Mouse (Mus musculus): ENCODE measurements around the gene Grm7.

The Grm7 gene

DNA sequence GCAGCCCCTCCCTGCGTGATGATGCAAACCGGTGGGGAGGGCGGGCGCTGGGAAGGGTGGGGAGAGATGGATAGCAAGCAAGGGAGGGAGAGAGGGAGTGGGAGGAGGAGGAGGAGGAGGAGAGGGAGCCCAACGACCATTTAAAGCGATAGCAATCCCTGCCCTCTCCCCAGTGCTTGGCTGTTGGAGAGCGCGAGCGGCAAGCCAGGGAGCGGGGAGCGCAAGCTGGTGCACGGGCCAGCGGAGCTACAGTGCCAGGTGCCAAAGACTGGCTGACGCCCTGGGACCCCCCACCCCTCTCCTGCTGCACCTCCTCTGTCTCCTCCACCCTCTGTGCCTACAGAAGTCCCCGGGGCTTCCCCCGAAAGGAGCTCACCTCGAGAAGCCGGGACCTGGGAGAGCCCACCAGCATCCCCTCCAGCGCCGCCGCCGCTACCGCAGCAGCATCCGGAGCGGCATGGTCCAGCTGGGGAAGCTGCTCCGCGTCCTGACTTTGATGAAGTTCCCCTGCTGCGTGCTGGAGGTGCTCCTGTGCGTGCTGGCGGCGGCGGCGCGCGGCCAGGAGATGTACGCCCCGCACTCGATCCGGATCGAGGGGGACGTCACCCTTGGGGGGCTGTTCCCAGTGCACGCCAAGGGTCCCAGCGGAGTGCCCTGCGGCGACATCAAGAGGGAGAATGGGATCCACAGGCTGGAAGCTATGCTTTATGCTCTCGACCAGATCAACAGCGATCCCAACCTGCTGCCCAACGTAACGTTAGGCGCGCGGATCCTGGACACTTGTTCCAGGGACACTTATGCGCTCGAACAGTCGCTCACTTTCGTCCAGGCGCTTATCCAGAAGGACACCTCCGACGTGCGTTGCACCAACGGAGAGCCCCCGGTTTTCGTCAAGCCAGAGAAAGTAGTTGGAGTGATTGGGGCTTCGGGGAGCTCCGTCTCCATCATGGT, at the start of gene Grm7:
Gene Grm7, plus strand, starts transcription at position 171 of the 951 bp plus-strand sequence.
- no peak for DNase-seq (ENCODE audit: low read depth, low spot score)

DNA sequence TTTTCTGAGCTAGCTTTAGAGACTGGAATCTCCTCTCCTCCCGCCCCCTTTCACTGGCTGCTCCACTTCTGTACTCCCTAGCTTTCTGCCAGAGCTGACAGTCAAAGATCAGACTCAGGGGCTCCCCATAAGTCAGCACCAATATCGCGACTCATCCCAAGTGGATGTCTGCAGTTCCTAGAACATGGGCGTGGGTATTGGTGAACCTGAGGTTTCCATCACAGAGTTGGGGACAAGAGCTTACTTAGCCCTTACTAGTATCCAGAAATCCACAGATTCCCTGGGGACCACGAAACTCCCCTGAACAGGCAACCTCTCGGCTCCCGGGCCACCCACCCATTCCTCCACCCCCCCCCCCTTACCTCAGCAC, 355 bp upstream of the Grm7 start:
- DNase-seq (ENCODE audit: low read depth, low spot score) = no peak

DNA sequence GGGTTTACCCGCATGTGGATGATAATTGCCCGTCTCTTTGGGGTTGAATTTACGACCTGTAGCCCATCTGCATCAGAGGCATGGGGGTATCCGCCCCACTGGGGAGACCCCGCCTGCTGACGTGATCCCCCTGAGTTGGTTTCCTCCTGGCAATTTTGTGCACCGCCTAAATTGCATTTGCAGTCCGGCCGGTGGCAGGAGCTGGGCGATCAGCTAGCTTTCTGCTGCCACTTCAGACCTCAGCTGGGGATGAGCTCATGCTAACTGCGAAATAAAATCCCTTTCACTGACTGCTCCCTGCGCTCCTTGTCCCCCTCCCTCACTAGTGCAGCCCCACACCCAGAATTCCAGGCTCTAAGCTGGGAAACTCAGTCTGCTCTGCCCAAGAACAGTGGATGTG, 1.5 kb downstream of the Grm7 start:
- no peak for DNase-seq (ENCODE audit: low read depth, low spot score)

DNA sequence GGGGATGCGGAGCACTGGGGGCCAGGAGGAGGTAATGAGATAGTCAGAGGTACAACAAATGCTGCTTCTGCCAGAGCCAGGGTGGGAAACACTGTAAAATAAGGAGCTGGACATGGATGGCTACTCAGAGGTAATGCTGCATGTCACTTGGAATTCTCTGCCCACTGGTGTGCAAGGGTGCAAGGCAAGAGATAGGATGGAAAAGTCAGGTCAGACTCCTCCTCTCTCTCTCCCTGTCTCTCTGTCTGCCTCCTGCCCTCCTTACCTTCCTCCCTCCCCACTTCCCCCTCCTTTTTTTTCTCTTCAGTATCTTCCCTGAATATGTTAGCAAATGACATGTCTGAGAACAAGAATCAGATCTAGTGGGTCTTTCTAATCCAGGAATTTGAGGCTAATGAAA, 3.8 kb downstream of the Grm7 start:
- DNase-seq (ENCODE audit: low read depth, low spot score) = no peak

DNA sequence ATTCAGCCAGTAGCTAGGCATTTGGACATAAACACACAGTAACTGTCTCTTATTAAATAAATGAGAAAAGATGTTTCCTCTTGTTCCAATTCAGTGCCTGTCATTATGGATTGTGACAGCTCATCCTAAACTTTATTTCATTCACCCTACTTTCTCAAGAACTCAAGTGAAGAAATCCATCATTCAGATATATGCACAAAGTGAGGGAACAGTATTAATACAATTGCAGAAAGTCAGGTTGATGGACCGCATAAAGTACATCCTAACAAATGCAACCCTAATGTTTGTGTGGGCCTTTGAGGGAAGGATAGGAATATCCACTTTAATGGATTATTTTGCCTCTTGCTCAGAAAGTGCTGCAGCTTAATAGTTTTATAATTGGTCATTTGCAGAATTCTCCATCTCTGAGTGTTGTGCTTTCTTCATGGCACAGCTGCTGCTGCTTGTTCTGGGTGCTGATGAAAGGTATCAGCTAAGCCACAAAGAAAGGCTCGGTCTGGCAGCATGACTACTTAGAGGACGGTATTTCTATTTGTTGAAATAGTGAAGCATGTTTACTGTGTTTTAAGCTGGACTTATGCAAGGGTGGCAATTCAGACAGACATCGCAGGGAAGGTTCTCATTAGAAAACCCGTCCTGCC, 8.1 kb downstream of the Grm7 start:
- DNase-seq (ENCODE audit: low read depth, low spot score) = no peak

DNA sequence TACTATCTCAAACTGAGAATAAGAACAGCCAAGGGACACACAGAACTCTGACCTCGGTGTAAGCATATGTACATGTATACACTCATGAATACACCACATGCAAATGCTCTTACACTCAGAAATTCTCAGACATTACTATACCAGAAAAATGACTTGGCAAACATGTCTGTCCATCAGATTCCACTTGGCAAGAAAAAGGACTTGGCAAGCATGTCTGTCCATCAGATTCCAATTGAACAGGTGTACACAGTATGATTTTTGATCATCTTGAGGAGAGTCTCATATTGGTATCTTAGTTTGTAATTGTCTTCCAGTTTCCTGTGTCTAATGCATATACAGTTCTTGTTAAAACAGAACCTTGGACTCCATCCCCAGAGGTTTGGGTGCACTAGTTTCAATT, 19.1 kb downstream of the Grm7 start:
- no peak for DNase-seq (ENCODE audit: low read depth, low spot score)

DNA sequence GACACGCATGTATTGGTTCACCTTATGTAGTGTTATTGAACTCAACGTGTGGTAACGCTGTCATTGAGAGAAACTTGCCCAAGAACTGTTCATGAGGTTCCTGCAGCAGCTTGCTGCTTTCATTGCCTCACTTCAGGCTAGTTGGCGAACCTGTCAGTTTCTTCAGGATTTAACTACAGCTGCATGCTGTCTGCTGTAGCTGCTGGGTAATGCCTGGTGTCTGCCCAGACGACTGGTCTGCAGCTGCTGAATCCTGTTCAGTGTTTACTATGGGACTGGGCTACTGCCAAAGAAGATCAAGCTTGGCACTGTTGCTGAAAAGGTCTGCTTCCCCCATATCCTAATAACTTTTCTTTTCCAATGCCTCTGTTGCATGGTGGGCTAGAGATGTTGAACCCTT, 23.1 kb downstream of the Grm7 start:
- DNase-seq (ENCODE audit: low read depth, low spot score) = no peak

DNA sequence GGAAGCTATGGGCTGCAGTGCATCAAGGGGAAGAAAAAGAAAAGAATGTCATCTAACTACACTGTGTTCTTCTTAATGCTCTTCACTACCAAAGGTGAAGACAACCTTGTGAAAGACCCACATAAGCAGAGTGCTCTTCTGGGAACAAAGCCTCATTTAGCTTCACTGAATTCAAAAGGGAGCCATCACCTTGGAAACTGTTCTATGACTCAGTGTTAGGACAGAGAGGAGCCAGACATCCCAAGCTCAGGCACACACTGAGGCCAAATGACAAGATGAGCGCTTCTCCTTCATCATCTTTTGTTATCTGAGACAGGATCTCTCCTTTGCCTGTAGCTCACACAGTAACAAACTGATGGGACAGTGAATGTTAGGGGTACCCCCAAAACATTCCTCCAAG, 45.6 kb downstream of the Grm7 start:
- no peak for DNase-seq (ENCODE audit: low read depth, low spot score)

DNA sequence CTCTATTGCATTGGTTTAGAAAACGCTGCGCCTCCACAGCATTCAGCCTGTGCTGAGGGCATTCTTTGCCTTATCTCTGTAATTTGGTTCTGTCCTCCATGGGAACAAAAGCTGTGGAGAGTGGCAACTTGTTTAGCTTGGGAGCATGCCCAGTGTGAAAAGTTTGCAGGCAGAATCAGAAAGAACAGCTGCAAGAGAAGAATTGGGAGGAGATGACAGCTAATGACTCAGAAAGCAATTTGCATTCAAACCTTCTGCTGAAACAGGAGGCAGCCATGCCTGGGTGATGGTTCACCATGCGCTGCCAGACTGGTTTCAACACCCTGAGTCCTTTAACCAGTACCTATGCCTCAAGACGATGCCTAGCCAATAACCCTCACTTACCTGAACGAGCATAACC, 64.4 kb downstream of the Grm7 start:
- no peak for DNase-seq (ENCODE audit: low read depth, low spot score)

DNA sequence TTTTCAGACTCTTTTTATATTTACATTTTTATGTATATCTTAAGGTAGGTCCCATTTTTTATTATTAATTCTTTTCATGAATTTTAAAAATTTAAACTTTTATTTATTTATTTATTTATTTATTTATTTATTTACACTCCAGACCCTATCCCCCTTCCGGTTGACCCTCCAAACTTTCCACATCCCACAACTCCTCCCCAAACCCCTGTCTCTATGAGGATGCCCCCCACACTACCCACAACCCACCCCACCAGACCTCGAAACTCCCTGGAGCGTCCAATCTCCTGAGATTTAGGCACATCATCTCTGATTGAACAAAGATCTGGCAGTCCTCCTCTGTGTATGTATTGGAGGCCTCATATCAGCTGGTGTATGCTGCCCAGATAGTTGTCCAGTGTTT, 69.6 kb downstream of the Grm7 start:
- no peak for DNase-seq (ENCODE audit: low read depth, low spot score)

DNA sequence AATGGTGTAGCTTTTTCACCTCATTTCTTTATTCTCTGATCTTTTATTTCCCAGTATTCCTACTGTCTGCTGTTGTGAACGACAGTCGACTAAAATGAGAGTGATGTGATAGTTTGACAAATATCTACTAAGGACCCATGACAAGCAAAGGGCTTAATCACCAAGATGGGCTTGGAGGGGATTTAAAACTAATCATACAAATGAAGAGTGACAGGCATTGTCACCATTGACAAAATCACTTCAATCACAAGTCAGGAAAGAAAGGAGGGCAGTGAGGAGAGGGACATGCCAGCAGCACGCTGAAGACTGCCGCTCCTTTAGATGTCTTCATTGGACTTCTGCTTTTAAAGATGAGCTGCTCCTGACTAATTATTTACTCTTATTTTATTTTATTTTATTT, 78.0 kb downstream of the Grm7 start:
- no peak for DNase-seq (ENCODE audit: low read depth, low spot score)

DNA sequence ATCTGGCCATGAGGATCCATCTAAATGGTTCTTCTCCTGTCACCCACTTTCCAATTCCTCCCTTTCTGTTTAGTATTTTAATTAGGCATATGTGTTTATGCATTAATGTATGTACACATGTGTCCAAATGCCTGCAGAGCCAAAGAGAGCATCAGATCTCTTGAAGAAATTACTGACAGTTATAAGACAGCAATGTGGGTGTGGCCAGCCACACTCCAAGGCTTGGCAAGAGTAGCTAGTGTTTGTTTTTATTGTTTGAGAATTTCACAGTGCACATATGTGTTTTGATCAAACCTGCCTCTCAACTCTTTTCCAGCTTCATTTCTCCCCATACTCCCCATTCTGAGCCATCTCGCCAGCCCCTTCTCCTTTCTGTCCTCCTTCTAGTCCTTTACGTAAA, 88.5 kb downstream of the Grm7 start:
- DNase-seq (ENCODE audit: low read depth, low spot score) = no peak

DNA sequence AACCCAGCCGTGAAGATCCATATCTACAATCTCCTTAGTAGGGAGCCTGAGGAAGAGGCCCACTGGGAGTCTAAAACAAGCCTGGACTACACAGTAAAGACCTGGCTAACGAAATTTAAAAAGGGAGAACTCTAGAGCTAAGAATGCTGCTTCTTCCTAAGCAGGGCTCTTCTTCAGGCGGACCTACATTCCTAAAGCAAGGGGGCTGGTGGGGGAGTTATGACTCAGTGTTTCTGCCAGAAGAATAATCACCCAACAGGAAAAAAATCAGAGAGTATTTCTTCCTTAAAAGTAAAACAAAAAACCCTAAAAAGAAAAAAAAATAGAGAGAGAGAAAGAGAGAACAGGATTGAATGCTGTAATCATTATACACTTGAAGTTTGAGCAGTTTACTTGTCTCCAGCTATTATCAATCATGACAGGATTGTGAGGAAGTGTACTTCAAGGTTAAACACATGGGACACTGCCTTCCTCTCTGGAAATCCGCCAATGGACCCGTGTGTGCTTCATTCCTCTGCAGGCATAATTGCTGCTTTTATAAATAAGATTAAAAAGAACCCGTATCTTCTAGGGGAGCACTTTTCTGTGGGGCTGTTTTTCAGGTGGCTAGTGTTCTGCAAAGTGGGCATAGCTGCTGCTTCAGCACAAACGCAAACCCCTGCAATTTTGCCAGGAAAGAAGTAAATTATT, 98.7 kb downstream of the Grm7 start:
- no peak for DNase-seq (ENCODE audit: low read depth, low spot score)

DNA sequence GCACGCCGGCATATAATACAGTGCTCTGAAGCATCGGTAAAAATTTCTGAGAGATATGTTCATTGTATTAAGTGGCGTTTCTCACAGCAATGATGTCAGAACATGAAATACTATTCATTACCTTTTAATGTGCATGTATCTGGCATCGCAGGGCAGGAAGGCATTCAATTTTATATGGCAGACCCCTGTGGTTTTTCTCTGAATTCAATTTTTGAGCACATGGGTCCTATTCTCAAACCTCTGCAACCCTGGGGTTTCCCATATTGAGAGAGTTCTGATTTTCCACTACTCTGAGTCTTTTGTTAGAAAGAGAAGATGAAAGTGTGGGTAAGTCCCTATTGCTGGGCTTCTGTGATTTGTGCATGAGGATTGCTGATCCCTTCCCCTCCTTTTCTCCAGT, 110.5 kb downstream of the Grm7 start:
- DNase-seq (ENCODE audit: low read depth, low spot score) = no peak

DNA sequence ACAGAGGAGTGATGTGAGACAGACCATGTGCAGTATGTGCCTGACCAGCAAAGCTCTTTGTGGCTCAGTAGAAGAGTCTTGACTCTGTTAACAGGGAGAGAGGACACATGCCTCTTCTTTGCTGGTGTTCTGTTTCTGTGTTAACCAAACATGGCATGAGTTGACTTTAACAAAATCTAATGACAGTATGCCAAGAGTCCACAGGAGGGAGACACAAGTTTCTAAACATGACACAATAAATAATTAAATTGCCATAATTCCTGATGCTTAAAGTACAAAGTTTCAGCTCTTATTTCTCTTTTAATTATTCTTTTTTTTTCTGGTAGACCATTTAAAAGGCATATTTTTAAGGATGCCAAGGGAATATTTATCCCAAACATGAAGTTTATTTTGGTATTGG, 124.2 kb downstream of the Grm7 start:
- DNase-seq (ENCODE audit: low read depth, low spot score) = no peak

DNA sequence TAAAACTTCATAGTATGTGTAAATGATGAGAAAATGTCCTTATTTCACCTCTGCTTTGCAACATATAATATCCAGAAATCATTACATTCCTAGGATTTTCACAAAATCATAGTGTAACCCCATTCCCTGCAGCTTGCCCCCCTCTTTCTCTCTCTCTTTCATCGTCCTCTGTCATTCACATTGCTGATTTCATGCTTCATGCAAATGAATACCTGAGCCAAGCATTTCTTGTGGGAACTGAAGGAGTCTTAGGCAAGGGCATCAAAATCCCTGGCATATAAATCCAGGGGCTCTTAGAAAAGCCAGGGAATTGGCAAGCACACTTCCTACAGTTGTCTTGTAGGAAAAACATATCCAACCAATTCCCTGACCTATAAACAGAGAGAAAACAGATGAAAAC, 127.3 kb downstream of the Grm7 start:
- DNase-seq (ENCODE audit: low read depth, low spot score) = no peak

DNA sequence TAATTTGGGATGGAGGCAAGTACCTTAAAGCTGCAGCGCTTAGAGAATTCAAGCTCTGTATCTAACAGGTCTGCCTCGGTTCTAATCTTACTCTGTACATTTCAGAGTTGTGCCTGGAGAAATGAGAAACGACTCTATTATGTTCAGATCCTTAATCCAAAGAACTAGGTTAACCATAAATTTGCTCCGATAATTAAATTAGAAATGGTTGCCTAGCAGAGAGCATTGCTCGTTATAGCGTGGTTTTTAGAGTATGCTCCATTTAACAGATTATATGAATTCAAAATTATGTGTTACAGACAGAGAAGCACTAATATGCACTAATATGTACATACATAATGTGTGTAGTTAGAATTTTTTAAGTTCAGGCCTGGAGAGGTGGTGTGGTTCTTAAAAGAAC, 130.7 kb downstream of the Grm7 start:
- DNase-seq (ENCODE audit: low read depth, low spot score) = no peak

DNA sequence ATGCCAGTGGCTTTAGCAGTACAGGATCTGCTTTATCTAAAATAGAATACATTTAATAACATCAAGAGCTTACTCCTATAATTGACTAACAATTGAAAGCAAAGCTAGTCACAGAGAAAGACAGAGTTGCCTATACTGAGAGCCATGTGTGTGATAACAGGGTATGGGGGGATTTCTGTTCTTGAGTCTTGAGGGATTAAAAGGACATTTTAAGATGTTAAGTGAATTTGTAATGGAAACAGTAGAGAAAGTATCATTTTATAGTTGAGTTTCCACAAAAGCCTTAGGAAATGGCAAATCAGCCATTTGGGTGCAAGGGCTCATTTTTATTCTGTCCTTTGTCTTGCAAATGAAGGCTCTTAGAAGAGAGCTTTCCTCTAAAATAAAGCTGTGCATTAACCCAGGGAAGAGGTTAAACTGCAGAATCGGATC, 140.1 kb downstream of the Grm7 start:
- DNase-seq (ENCODE audit: low read depth, low spot score) = no peak

DNA sequence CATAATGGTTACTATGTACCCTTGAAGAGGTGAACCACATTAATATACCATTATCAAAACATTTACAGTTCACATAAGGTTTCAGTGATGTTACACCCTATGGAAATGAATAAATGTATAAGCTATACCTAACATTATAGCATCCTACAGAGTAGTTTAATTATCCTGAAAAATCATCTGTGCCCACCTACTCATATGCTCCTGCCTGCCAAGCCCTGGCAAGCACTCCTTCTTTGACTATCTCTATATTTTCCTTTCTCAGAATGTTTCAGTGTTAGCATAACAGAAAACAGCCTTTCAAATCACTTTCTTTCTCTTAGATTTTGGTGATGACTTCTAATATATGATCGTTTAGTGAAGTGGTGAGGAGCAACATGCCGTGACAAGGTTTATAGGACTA, 147.3 kb downstream of the Grm7 start:
- no peak for DNase-seq (ENCODE audit: low read depth, low spot score)

DNA sequence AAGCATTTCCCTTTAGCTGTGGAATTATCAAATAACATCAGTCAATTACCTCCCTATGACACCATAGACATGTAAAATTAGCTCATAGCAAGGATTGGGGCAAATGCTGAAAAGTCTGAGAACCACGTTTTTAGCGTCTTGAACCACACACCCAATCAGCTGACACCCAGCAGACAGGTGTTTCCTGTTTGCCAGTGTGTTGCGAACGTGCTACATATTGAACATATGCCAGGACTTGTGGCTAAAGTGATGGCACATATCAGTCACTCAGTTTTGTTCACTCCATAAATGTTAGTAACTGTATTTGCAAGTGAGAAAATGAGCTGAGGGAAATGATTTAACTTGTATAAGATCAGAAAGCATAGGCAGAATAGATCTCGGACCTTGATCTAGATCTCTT, 162.1 kb downstream of the Grm7 start:
- DNase-seq (ENCODE audit: low read depth, low spot score) = no peak

DNA sequence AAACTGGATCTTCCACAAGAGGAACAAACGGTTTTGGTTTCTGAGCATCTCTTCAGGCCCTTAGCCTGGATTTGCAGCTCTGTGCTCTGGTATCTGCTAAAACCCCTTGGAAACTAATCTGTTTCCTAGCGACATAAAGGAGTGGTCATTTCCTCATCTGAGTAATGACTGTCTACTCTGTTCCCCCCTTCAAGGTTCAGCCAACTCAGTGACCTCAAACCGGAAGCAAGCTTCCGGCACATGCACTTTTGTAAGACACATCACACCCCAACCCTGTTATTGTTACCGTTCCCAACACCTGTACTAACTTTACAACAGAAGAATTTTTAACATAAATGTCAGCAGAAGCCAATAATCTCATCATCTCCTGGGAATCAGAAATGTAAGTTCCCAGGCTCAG, 166.8 kb downstream of the Grm7 start:
- no peak for DNase-seq (ENCODE audit: low read depth, low spot score)

DNA sequence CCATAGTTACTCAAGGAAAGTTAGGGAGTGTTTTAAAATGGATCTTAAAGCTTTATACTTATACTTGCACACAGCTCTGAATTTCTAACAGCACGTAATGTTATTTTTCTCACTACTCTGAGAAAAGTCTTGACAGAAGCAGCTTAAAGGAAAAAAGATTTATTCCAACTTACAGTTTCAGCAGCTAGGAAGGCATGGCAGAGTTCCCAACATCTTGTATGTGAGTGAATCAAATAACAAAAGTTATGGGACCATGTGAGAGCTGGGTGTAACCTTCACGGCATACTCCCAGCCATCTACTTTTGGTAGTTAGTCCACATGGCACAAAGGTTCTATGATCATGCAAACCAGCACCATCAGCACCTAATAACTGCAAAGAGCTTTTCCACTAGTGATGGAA, 172.9 kb downstream of the Grm7 start:
- no peak for DNase-seq (ENCODE audit: low read depth, low spot score)

DNA sequence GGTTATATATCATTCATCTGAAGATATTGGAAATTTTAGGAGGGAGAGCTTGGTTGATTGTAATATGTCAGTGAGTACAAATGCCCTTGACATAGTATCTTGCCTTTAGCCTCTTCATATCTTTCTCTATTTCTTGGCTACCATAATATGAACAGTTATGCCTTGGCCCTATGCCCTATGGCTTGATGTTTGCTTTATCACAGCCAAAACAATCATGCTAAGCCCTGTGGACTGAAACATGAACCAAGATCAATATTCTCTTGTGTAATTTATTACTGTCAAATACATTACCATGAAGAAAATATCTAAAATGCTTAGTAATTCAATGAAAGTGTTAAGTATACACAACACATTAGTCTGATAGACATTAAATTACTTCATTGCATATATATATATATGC, 222.9 kb downstream of the Grm7 start:
- DNase-seq (ENCODE audit: low read depth, low spot score) = no peak

Measured in A20 (cell line).